ENCODE assay signal across 24 mouse cellular contexts in genomic region chr17:73879262-73879916, GRCm38 (mm10).
DNase-seq lines count a peak whose midpoint lies in the region; ATAC-seq lines count a peak whose summit lies in the region.
"Had no signal": no experiment of that assay in that cellular context is flagged by ENCODE, and none has a peak within 500 bp of the region (broad histone marks: within the 10 kb centered on the region; RNA-seq: fewer than 3 reads in every experiment).

No protein-coding gene starts in this region.

- no peaks in the 10 kb centered on the region for H3K36me3 ChIP-seq in midbrain, embryonic 11.5 days (ENCODE audit: control insufficient read depth, insufficient read depth, low read length)
- no peaks in the 10 kb centered on the region for H3K36me3 ChIP-seq in midbrain, embryonic 15.5 days (replicated peaks)
- H3K36me3 ChIP-seq in forebrain, embryonic 14.5 days (ENCODE audit: control insufficient read depth, insufficient read depth, low read length): no peaks in the 10 kb centered on the region
- H3K36me3 ChIP-seq: heart, embryonic 13.5 days; liver, embryonic 13.5 days had no signal

- peak; percentile 52 for ATAC-seq in midbrain, embryonic 11.5 days (ENCODE audit: low FRiP score)
- ATAC-seq in midbrain, embryonic 15.5 days (replicated peaks): no peak
- ATAC-seq in forebrain, embryonic 14.5 days: peak; percentile 64
- ATAC-seq: activated CD4-positive, CD25-positive, alpha-beta regulatory T cell, adult 4 months; inflammation-experienced regulatory T-cells, adult 6 months had no signal

- H3K4me1 ChIP-seq in midbrain, embryonic 11.5 days (ENCODE audit: control insufficient read depth, insufficient read depth, low read length): no peaks in the 10 kb centered on the region
- H3K4me1 ChIP-seq in midbrain, embryonic 15.5 days: no peaks in the 10 kb centered on the region
- H3K4me1 ChIP-seq in forebrain, embryonic 14.5 days (ENCODE audit: control insufficient read depth, insufficient read depth, low read length): no peaks in the 10 kb centered on the region

- H3K27ac ChIP-seq in midbrain, embryonic 11.5 days (ENCODE audit: low read depth, low read length): no peak overlapping the region
- H3K27ac ChIP-seq in midbrain, embryonic 15.5 days: no peak overlapping the region
- H3K27ac ChIP-seq in forebrain, embryonic 14.5 days (ENCODE audit: low read depth, low read length): no peak overlapping the region
- H3K27ac ChIP-seq: heart, embryonic 13.5 days; hindbrain, embryonic 14.5 days; kidney, postnatal 0 days; left cerebral cortex, adult 2 months; liver, embryonic 13.5 days had no signal

- H3K4me3 ChIP-seq in midbrain, embryonic 11.5 days (ENCODE audit: low read depth, low read length): no peak overlapping the region
- no peak overlapping the region for H3K4me3 ChIP-seq in midbrain, embryonic 15.5 days
- no peak overlapping the region for H3K4me3 ChIP-seq in forebrain, embryonic 14.5 days (ENCODE audit: low read depth, low read length)
- H3K4me3 ChIP-seq: heart, embryonic 13.5 days; left cerebral cortex, adult 2 months; liver, embryonic 13.5 days had no signal

- H3K9me3 ChIP-seq in midbrain, embryonic 11.5 days (ENCODE audit: control insufficient read depth, low read length): no peaks in the 10 kb centered on the region
- no peaks in the 10 kb centered on the region for H3K9me3 ChIP-seq in midbrain, embryonic 15.5 days
- no peaks in the 10 kb centered on the region for H3K9me3 ChIP-seq in forebrain, embryonic 14.5 days (replicated peaks; ENCODE audit: control insufficient read depth, low read length)
- H3K9me3 ChIP-seq: heart, embryonic 13.5 days; liver, embryonic 13.5 days had no signal

- no peak overlapping the region for H3K4me2 ChIP-seq in midbrain, embryonic 11.5 days
- H3K4me2 ChIP-seq in midbrain, embryonic 15.5 days: no peak overlapping the region
- H3K4me2 ChIP-seq in forebrain, embryonic 14.5 days (ENCODE audit: low read length): no peak overlapping the region
- H3K4me2 ChIP-seq: heart, embryonic 13.5 days; hindbrain, embryonic 14.5 days; liver, embryonic 13.5 days; lung, embryonic 14.5 days had no signal

- H3K9ac ChIP-seq in midbrain, embryonic 11.5 days (ENCODE audit: low read length): no peak overlapping the region
- H3K9ac ChIP-seq in midbrain, embryonic 15.5 days: no peak overlapping the region
- H3K9ac ChIP-seq in forebrain, embryonic 14.5 days (ENCODE audit: low read length): no peak overlapping the region
- H3K9ac ChIP-seq: heart, embryonic 13.5 days; hindbrain, embryonic 14.5 days; liver, embryonic 13.5 days; lung, embryonic 14.5 days had no signal

- H3K27me3 ChIP-seq in midbrain, embryonic 11.5 days (ENCODE audit: control insufficient read depth, insufficient read depth, low read length): no peaks in the 10 kb centered on the region
- no peaks in the 10 kb centered on the region for H3K27me3 ChIP-seq in midbrain, embryonic 15.5 days (replicated peaks)
- no peaks in the 10 kb centered on the region for H3K27me3 ChIP-seq in forebrain, embryonic 14.5 days (replicated peaks; ENCODE audit: control insufficient read depth, insufficient read depth, low read length)
- H3K27me3 ChIP-seq: heart, embryonic 13.5 days; liver, embryonic 13.5 days had no signal

- WGBS in midbrain, embryonic 11.5 days: 85% methylated on average over 10 of the region's 10 CpGs
- WGBS in midbrain, embryonic 15.5 days: 87% methylated on average over 10 of the region's 10 CpGs
- WGBS in forebrain, embryonic 14.5 days: 84% methylated on average over 10 of the region's 10 CpGs

- peak; percentile 1 for DNase-seq in embryo, embryonic 10.5 days (ENCODE audit: low spot score)
- DNase-seq in embryo, embryonic 9.5 days (ENCODE audit: extremely low spot score): no peak
- no peak for DNase-seq in midbrain, embryonic 11.5 days (ENCODE audit: low spot score, missing footprints)
- peak; percentile 58 for DNase-seq in R1 (ENCODE audit: low read depth, low spot score)
- peak; percentile 39 for DNase-seq in forebrain, embryonic 14.5 days (ENCODE audit: low spot score)
- DNase-seq in urinary bladder, postnatal 36 days (ENCODE audit: low spot score in 2 of 2): no peak
- no peak for DNase-seq in frontal cortex, postnatal 25 days (ENCODE audit: low spot score in 2 of 2)
- DNase-seq: adrenal gland, adult 8-10 months; cerebellum, adult 18-20 months; cerebellum, postnatal 14 days; embryo, embryonic 11 days; gastrocnemius, postnatal 10 days; heart, postnatal 14 days; kidney, adult 18-20 months; layer of hippocampus, adult 9-11 months; liver, embryonic 13.5 days; lung, embryonic 14.5 days had no signal

Comparison
In these comparisons a context has a peak if more than half of its experiments do, and no peak if none do; other contexts are left out.
1. DNase-seq: peak in embryo, embryonic 10.5 days (single experiment), R1 (single experiment) and forebrain, embryonic 14.5 days (single experiment); none in embryo, embryonic 9.5 days (single experiment), midbrain, embryonic 11.5 days (single experiment), urinary bladder, postnatal 36 days (0 of 2) and frontal cortex, postnatal 25 days (0 of 2).